Mouse (Mus musculus): ENCODE measurements around the gene Rtn4r. TPM values are rescaled to one million over a fixed set of nuclear protein-coding genes. Genes with fewer than 3 reads are reported as not detected.

Gene Rtn4r
- polyA plus RNA-seq, 2 experiments, result 7.6 to 17.3 TPM

DNA sequence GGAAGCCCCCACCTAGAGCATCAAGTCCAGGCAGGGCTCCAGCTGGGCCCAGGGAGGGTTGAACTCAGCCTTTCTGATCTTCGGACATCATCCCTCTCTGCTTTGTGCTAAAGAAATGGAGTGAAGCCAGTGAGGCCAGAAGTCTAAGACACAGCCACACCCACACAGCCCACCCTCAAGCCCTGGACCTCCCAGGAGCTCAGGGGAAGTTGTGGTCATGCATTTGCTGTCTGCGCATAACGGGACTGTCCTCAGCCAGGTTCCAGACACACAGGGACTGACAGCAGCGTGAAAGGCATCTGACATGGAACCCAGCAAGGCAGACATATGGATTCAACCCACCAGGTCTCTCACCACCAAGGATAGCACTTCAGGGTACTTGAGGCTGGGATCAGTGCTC is 11.0 kb upstream of the Rtn4r start:
- ATAC-seq (ENCODE audit: low FRiP score, low read depth), result no peak
- WGBS, result 70% methylated on average over 4 of the region's 4 CpGs

DNA sequence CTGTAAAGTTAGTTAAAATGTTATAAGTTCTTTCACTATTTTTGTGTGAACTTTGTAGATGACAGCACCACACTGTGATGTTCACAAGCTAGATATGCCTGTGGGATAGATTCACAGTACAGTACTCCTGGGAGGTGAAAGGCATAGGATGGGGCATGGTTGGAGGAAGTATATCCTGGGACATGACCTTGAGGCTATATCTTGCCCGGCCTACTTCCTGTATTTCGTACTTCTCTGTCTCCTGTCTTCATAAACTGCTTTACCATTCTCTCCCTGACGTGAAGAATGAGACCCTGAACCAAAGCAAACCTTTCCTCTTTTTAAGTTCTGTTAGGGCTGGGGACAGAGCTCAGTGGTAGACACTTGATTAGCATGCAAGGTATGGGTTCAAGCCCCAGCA is 9.2 kb upstream of the Rtn4r start:
- Histone ChIP-seq H3K4me3 (replicated peaks; ENCODE audit: low read length) (no peak overlapping the region), H3K27me3 (ENCODE audit: control insufficient read depth, insufficient read depth, low read length) (no peaks in the 10 kb centered on the region), H3K9ac (ENCODE audit: low read depth, low read length, severe bottlenecking) (no peak overlapping the region), H3K27ac (replicated peaks; ENCODE audit: low read depth, low read length) (no peak overlapping the region), H3K36me3 (ENCODE audit: control insufficient read depth, insufficient read depth, low read length) (no peaks in the 10 kb centered on the region), H3K4me2 (replicated peaks; ENCODE audit: low read depth, low read length, severe bottlenecking) (no peak overlapping the region), H3K4me1 (ENCODE audit: control insufficient read depth, insufficient read depth, low read length) (no peaks in the 10 kb centered on the region), H3K9me3 (ENCODE audit: control insufficient read depth, low read length) (no peaks in the 10 kb centered on the region)
- WGBS, result 82% methylated on average over 3 of the region's 3 CpGs
- TF ChIP-seq POLR2A (IDR thresholded peaks at IDR 0.05; ENCODE audit: borderline replicate concordance, extremely low read depth, insufficient read depth, insufficient read length), result no peak
- ATAC-seq (ENCODE audit: low FRiP score, low read depth) (no peak), DNase-seq (ENCODE audit: low spot score) (no peak)

More for the DNA sequence above, 11.0 kb upstream of the Rtn4r start:
- Histone ChIP-seq H3K4me2 (replicated peaks; ENCODE audit: low read depth, low read length, severe bottlenecking) (no peak overlapping the region), H3K9me3 (ENCODE audit: control insufficient read depth, low read length) (no peaks in the 10 kb centered on the region), H3K27me3 (ENCODE audit: control insufficient read depth, insufficient read depth, low read length) (no peaks in the 10 kb centered on the region), H3K27ac (replicated peaks; ENCODE audit: low read depth, low read length) (no peak overlapping the region), H3K4me3 (replicated peaks; ENCODE audit: low read length) (no peak overlapping the region), H3K4me1 (ENCODE audit: control insufficient read depth, insufficient read depth, low read length) (0 out of 2 replicates have a peak, but pooled peaks cover 2% of the 10 kb centered on the region), H3K36me3 (ENCODE audit: control insufficient read depth, insufficient read depth, low read length) (no peaks in the 10 kb centered on the region), H3K9ac (ENCODE audit: low read depth, low read length, severe bottlenecking) (no peak overlapping the region)
- DNase-seq (ENCODE audit: low spot score), result no peak
- no peak for TF ChIP-seq POLR2A (IDR thresholded peaks at IDR 0.05; ENCODE audit: borderline replicate concordance, extremely low read depth, insufficient read depth, insufficient read length)

DNA sequence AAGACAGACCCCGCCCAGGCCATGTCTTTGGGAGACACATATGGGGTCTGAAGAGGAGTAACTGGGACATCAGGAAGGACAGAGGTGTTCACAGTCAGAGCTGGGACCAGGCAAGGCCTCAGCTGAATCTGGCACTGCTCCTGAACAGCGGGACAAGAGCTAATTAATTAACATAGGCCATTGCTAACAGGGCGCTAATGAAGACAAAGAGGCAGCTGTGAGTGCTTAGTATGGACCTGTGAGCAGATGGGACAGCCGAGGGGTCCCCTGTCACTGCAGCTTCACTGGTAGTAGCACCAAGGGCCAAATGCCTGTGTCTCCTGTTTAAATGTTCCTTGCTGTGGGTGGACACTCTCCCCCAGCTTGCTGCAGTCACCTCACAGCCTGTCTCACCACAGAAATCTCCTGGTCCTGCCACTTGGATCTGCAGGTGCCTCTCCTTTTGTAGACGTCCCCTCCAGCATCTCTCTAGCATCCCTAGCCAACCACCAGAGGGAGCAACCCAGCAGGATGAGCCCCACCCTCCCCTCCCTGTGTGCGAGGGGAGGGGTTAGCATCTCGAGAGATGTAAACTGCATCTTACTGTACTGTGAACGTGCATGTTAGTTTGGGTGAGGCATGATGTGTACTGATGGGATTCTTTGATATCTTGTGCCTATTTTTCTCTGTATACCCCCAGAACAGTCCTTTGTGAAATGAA is 8.3 kb upstream of the Rtn4r start:
- DNase-seq (ENCODE audit: low spot score), result peak; percentile 63
- no peak; the same call in 1 of the 2 replicates for ATAC-seq (ENCODE audit: low FRiP score, low read depth)
- Histone ChIP-seq H3K4me3 (replicated peaks; ENCODE audit: low read length) (no peak overlapping the region), H3K4me1 (ENCODE audit: control insufficient read depth, insufficient read depth, low read length) (no peaks in the 10 kb centered on the region), H3K9me3 (ENCODE audit: control insufficient read depth, low read length) (no peaks in the 10 kb centered on the region), H3K4me2 (replicated peaks; ENCODE audit: low read depth, low read length, severe bottlenecking) (no peak overlapping the region), H3K27me3 (ENCODE audit: control insufficient read depth, insufficient read depth, low read length) (no peaks in the 10 kb centered on the region), H3K27ac (replicated peaks; ENCODE audit: low read depth, low read length) (no peak overlapping the region), H3K36me3 (ENCODE audit: control insufficient read depth, insufficient read depth, low read length) (no peaks in the 10 kb centered on the region), H3K9ac (ENCODE audit: low read depth, low read length, severe bottlenecking) (no peak overlapping the region)
- no peak for TF ChIP-seq POLR2A (IDR thresholded peaks at IDR 0.05; ENCODE audit: borderline replicate concordance, extremely low read depth, insufficient read depth, insufficient read length)
- WGBS, result 17% methylated on average over 8 of the region's 8 CpGs

DNA sequence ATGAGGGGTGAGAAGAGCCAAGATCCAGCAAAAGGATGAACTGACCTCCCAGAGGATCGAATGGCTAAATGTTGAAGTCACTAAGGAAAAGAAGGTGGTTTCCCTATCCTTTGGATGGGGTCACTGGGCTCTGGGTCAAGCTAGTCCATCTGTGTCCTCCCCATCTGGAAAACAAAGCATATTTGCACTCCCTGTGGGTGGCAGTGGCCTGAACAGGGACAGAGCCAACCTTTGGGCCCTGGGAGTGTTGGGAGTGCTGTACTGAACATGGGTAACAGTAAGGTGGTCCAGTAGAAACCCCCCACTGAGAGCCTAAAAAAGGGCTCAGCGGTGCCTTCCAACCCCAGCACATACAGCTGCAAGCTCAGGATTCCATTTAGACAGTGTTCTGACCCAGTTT is 4.7 kb upstream of the Rtn4r start:
- no peak for ATAC-seq (ENCODE audit: low FRiP score, low read depth)
- WGBS, result 60% methylated on average over 2 of the region's 2 CpGs

DNA sequence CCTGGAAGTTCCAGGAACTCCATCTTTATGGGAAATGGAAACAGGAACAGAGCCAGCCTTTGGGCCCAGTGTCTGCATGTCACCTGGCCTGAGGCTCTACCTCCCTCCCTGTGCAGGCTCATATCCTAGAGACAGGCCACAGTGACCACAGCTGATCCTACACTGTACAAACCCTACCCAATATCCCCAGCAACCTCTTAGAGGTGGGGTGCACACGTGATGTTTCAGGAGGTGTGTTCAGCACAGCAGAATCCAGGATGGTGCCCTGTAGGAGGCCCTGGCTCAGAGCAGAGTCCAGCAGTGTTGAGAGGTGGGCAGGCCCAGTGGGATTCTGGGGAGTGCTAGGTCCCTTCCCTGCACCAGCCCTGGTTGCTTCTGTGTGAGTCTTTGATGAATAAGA is 4.0 kb upstream of the Rtn4r start:
- DNase-seq (ENCODE audit: low spot score), result no peak
- H3K36me3 ChIP-seq (ENCODE audit: control insufficient read depth, insufficient read depth, low read length), result no peaks in the 10 kb centered on the region
- peaks cover 10% of the 10 kb centered on the region for H3K27me3 ChIP-seq (ENCODE audit: control insufficient read depth, insufficient read depth, low read length)
- H3K4me2 ChIP-seq (replicated peaks; ENCODE audit: low read depth, low read length, severe bottlenecking), result no peak overlapping the region
- WGBS, result 63% methylated on average over 1 of the region's 1 CpGs
- TF ChIP-seq POLR2A (IDR thresholded peaks at IDR 0.05; ENCODE audit: borderline replicate concordance, extremely low read depth, insufficient read depth, insufficient read length), result no peak
- ATAC-seq (ENCODE audit: low FRiP score, low read depth), result no peak
- H3K9ac ChIP-seq (ENCODE audit: low read depth, low read length, severe bottlenecking), result no peak overlapping the region
- H3K4me3 ChIP-seq (replicated peaks; ENCODE audit: low read length), result no peak overlapping the region
- no peaks in the 10 kb centered on the region for H3K9me3 ChIP-seq (ENCODE audit: control insufficient read depth, low read length)
- peaks cover 3% of the 10 kb centered on the region; the same call in 1 of the 2 replicates for H3K4me1 ChIP-seq (ENCODE audit: control insufficient read depth, insufficient read depth, low read length)
- H3K27ac ChIP-seq (replicated peaks; ENCODE audit: low read depth, low read length), result no peak overlapping the region

More for the DNA sequence above, 4.7 kb upstream of the Rtn4r start:
- H3K9ac ChIP-seq (ENCODE audit: low read depth, low read length, severe bottlenecking), result no peak overlapping the region
- H3K9me3 ChIP-seq (ENCODE audit: control insufficient read depth, low read length), result no peaks in the 10 kb centered on the region
- H3K4me1 ChIP-seq (ENCODE audit: control insufficient read depth, insufficient read depth, low read length), result peaks cover 3% of the 10 kb centered on the region; the same call in 1 of the 2 replicates
- no peak for DNase-seq (ENCODE audit: low spot score)
- no peak overlapping the region for H3K4me3 ChIP-seq (replicated peaks; ENCODE audit: low read length)
- no peak for TF ChIP-seq POLR2A (IDR thresholded peaks at IDR 0.05; ENCODE audit: borderline replicate concordance, extremely low read depth, insufficient read depth, insufficient read length)
- H3K27ac ChIP-seq (replicated peaks; ENCODE audit: low read depth, low read length), result no peak overlapping the region
- no peak overlapping the region for H3K4me2 ChIP-seq (replicated peaks; ENCODE audit: low read depth, low read length, severe bottlenecking)
- H3K36me3 ChIP-seq (ENCODE audit: control insufficient read depth, insufficient read depth, low read length), result no peaks in the 10 kb centered on the region
- peaks cover 6% of the 10 kb centered on the region for H3K27me3 ChIP-seq (ENCODE audit: control insufficient read depth, insufficient read depth, low read length)

Measured in limb, embryonic 14.5 days (tissue).